9 mouse cellular contexts compared by ENCODE assay signal in genomic region chr6:83159456-83159855, GRCm38 (mm10). TPM values are rescaled to one million over a fixed set of nuclear protein-coding genes. Genes with fewer than 3 reads are reported as not detected.
DNase-seq lines count a peak whose midpoint lies in the region; ATAC-seq and TF ChIP-seq lines count a peak whose summit lies in the region.
"Not testable (repeated sequence)": the region's sequence is repeated elsewhere in the genome, so short reads cannot be mapped to it uniquely, and the experiment has no call there.
"Had no signal": no experiment of that assay in that cellular context is flagged by ENCODE, and none has a peak within 500 bp of the region (broad histone marks: within the 10 kb centered on the region; RNA-seq: fewer than 3 reads in every experiment).

No protein-coding gene starts in this region.

- not testable (repeated sequence) for ATAC-seq in embryonic facial prominence, embryonic 14.5 days (ENCODE audit: low read depth); hindbrain, embryonic 11.5 days (ENCODE audit: low FRiP score); limb, embryonic 14.5 days (ENCODE audit: low FRiP score, low read depth); midbrain, embryonic 14.5 days (ENCODE audit: low FRiP score, low TSS enrichment)

- WGBS in embryonic facial prominence, embryonic 14.5 days, result 22% methylated on average over 3 of the region's 3 CpGs
- WGBS in hindbrain, embryonic 11.5 days, result 42% methylated on average over 3 of the region's 3 CpGs
- 18% methylated on average over 3 of the region's 3 CpGs for WGBS in limb, embryonic 14.5 days
- 24% methylated on average over 3 of the region's 3 CpGs for WGBS in midbrain, embryonic 14.5 days

- not testable (repeated sequence) for H3K27ac ChIP-seq in embryonic facial prominence, embryonic 14.5 days (replicated peaks; ENCODE audit: low read depth, low read length); hindbrain, embryonic 11.5 days (ENCODE audit: low read depth, low read length); limb, embryonic 14.5 days (replicated peaks; ENCODE audit: low read depth, low read length); midbrain, embryonic 14.5 days (replicated peaks; ENCODE audit: low read depth, low read length)

- H3K4me2 ChIP-seq in embryonic facial prominence, embryonic 14.5 days (ENCODE audit: low read depth, low read length); hindbrain, embryonic 11.5 days (replicated peaks; ENCODE audit: low read depth, low read length); limb, embryonic 14.5 days (replicated peaks; ENCODE audit: low read depth, low read length, severe bottlenecking); midbrain, embryonic 14.5 days (ENCODE audit: low read length): not testable (repeated sequence)

- DNase-seq in 3T3-L1 (ENCODE audit: low read depth, low spot score), result peak; percentile 92
- peak; percentile 55 for DNase-seq in MEL-GATA-1-ER (ENCODE audit: extremely low read depth, low read depth)
- peak; percentile 47 for DNase-seq in c-Kit-positive CD71-positive TER-119-negative erythroid progenitor cells, embryonic 14.5 days (ENCODE audit: low read depth)
- peak; percentile 91 for DNase-seq in embryonic facial prominence, embryonic 14.5 days (ENCODE audit: low spot score)
- peak; percentile 71 for DNase-seq in hindbrain, embryonic 11.5 days (ENCODE audit: low spot score)
- peak; percentile 68 for DNase-seq in limb, embryonic 14.5 days (ENCODE audit: low spot score)
- peak; percentile 87 for DNase-seq in midbrain, embryonic 14.5 days
- peak; percentile 73 for DNase-seq in thymus, postnatal 0 days (ENCODE audit: low spot score)

- not testable (repeated sequence) for H3K4me3 ChIP-seq in embryonic facial prominence, embryonic 14.5 days (ENCODE audit: low read depth, low read length); hindbrain, embryonic 11.5 days (ENCODE audit: low read depth, low read length); limb, embryonic 14.5 days (replicated peaks; ENCODE audit: low read length); midbrain, embryonic 14.5 days (replicated peaks; ENCODE audit: low read depth, low read length)

- peaks cover 12% of the 10 kb centered on the region for H3K4me1 ChIP-seq in embryonic facial prominence, embryonic 14.5 days (ENCODE audit: control insufficient read depth, insufficient read depth, low read length)
- H3K4me1 ChIP-seq in hindbrain, embryonic 11.5 days (replicated peaks; ENCODE audit: control insufficient read depth, insufficient read depth, low read length), result peaks cover 11% of the 10 kb centered on the region; the same call in 1 of the 2 replicates
- H3K4me1 ChIP-seq in limb, embryonic 14.5 days (ENCODE audit: control insufficient read depth, insufficient read depth, low read length), result peaks cover 12% of the 10 kb centered on the region
- peaks cover 24% of the 10 kb centered on the region for H3K4me1 ChIP-seq in midbrain, embryonic 14.5 days (ENCODE audit: control insufficient read depth, insufficient read depth, low read length)

- not testable (repeated sequence) for H3K9ac ChIP-seq in embryonic facial prominence, embryonic 14.5 days (ENCODE audit: low read depth, low read length); hindbrain, embryonic 11.5 days (ENCODE audit: low read depth, low read length); limb, embryonic 14.5 days (ENCODE audit: low read depth, low read length, severe bottlenecking); midbrain, embryonic 14.5 days (replicated peaks; ENCODE audit: low read length)

- TF ChIP-seq POLR2A in limb, embryonic 14.5 days (IDR thresholded peaks at IDR 0.05; ENCODE audit: borderline replicate concordance, extremely low read depth, insufficient read depth, insufficient read length), result not testable (repeated sequence)

- not testable (repeated sequence) for H3K36me3 ChIP-seq in embryonic facial prominence, embryonic 14.5 days (ENCODE audit: control insufficient read depth, insufficient read depth, low read length); hindbrain, embryonic 11.5 days (ENCODE audit: control insufficient read depth, insufficient read depth, low read length); limb, embryonic 14.5 days (ENCODE audit: control insufficient read depth, insufficient read depth, low read length); midbrain, embryonic 14.5 days (ENCODE audit: control insufficient read depth, insufficient read depth, low read length)

- not testable (repeated sequence) for H3K9me3 ChIP-seq in embryonic facial prominence, embryonic 14.5 days (ENCODE audit: control insufficient read depth, low read length); hindbrain, embryonic 11.5 days (ENCODE audit: control insufficient read depth, low read length); limb, embryonic 14.5 days (ENCODE audit: control insufficient read depth, low read length); midbrain, embryonic 14.5 days (ENCODE audit: control insufficient read depth, low read length)

- peaks cover 27% of the 10 kb centered on the region for H3K27me3 ChIP-seq in embryonic facial prominence, embryonic 14.5 days (replicated peaks; ENCODE audit: control insufficient read depth, insufficient read depth, low read length)
- peaks cover 31% of the 10 kb centered on the region for H3K27me3 ChIP-seq in hindbrain, embryonic 11.5 days (ENCODE audit: control insufficient read depth, insufficient read depth, low read length)
- peaks cover 28% of the 10 kb centered on the region for H3K27me3 ChIP-seq in limb, embryonic 14.5 days (ENCODE audit: control insufficient read depth, insufficient read depth, low read length)
- peaks cover 36% of the 10 kb centered on the region for H3K27me3 ChIP-seq in midbrain, embryonic 14.5 days (ENCODE audit: control insufficient read depth, insufficient read depth, low read length)

RNA-seq across cellular contexts. Expression of gene 1700003E16Rik, which starts 3.3 kb away (rescaled TPM):
- 3.1 and 6.3 TPM in 2 replicates for polyA plus RNA-seq in embryonic facial prominence, embryonic 14.5 days (2014; fragmentation: Nextera tagmentation; extraction: Ambion mirVana)
- 3.7 TPM in 2 replicates for polyA plus RNA-seq in hindbrain, embryonic 11.5 days (2014; fragmentation: Nextera tagmentation; extraction: Ambion mirVana)
- polyA plus RNA-seq in limb, embryonic 14.5 days (2012; rRNA removed), result 0.21 and 0.26 TPM in 2 replicates
- 1.7 and 1.9 TPM in 2 replicates for polyA plus RNA-seq in limb, embryonic 14.5 days (2014; fragmentation: Nextera tagmentation; extraction: Ambion mirVana)
- polyA plus RNA-seq in midbrain, embryonic 14.5 days (2014; fragmentation: Nextera tagmentation; extraction: Ambion mirVana), result 5.9 and 7.1 TPM in 2 replicates
- polyA plus RNA-seq in thymus, postnatal 0 days (2015; fragmentation: Nextera tagmentation; extraction: Ambion mirVana), result 0.21 and 0.44 TPM in 2 replicates
- polyA plus RNA-seq: erythroblast, embryonic 14.5 days had no signal

RNA-seq across cellular contexts. Expression of gene Wdr54, which starts 3.3 kb away (rescaled TPM):
- 5.8 and 7.0 TPM in 2 replicates for polyA plus RNA-seq in embryonic facial prominence, embryonic 14.5 days (2014; fragmentation: Nextera tagmentation; extraction: Ambion mirVana)
- polyA plus RNA-seq in hindbrain, embryonic 11.5 days (2014; fragmentation: Nextera tagmentation; extraction: Ambion mirVana), result 12.3 and 13.8 TPM in 2 replicates
- polyA plus RNA-seq in limb, embryonic 14.5 days (2012; rRNA removed), result 13.1 and 17.9 TPM in 2 replicates
- 5.5 and 7.3 TPM in 2 replicates for polyA plus RNA-seq in limb, embryonic 14.5 days (2014; fragmentation: Nextera tagmentation; extraction: Ambion mirVana)
- polyA plus RNA-seq in midbrain, embryonic 14.5 days (2014; fragmentation: Nextera tagmentation; extraction: Ambion mirVana), result 19.4 and 30.3 TPM in 2 replicates
- 0.67 and 0.95 TPM in 2 replicates for polyA plus RNA-seq in thymus, postnatal 0 days (2015; fragmentation: Nextera tagmentation; extraction: Ambion mirVana)

RNA-seq across cellular contexts. Expression of gene Dctn1, which starts 6.3 kb away (rescaled TPM):
- polyA plus RNA-seq in embryonic facial prominence, embryonic 14.5 days (2014; fragmentation: Nextera tagmentation; extraction: Ambion mirVana), result 84.5 and 101 TPM in 2 replicates
- polyA plus RNA-seq in hindbrain, embryonic 11.5 days (2014; fragmentation: Nextera tagmentation; extraction: Ambion mirVana), result 75.1 and 81.6 TPM in 2 replicates
- polyA plus RNA-seq in limb, embryonic 14.5 days (2012; rRNA removed), result 128 and 140 TPM in 2 replicates
- polyA plus RNA-seq in limb, embryonic 14.5 days (2014; fragmentation: Nextera tagmentation; extraction: Ambion mirVana), result 82.0 and 89.0 TPM in 2 replicates
- polyA plus RNA-seq in midbrain, embryonic 14.5 days (2014; fragmentation: Nextera tagmentation; extraction: Ambion mirVana), result 134 and 135 TPM in 2 replicates
- polyA plus RNA-seq in thymus, postnatal 0 days (2015; fragmentation: Nextera tagmentation; extraction: Ambion mirVana), result 62.8 and 64.5 TPM in 2 replicates

RNA-seq across cellular contexts. Expression of gene Rtkn, which starts 24.2 kb away (rescaled TPM):
- 25.8 and 30.4 TPM in 2 replicates for polyA plus RNA-seq in embryonic facial prominence, embryonic 14.5 days (2014; fragmentation: Nextera tagmentation; extraction: Ambion mirVana)
- 17.7 and 18.3 TPM in 2 replicates for polyA plus RNA-seq in hindbrain, embryonic 11.5 days (2014; fragmentation: Nextera tagmentation; extraction: Ambion mirVana)
- 151 and 218 TPM in 2 replicates for polyA plus RNA-seq in limb, embryonic 14.5 days (2012; rRNA removed)
- polyA plus RNA-seq in limb, embryonic 14.5 days (2014; fragmentation: Nextera tagmentation; extraction: Ambion mirVana), result 40.7 and 46.2 TPM in 2 replicates
- 5.0 and 8.8 TPM in 2 replicates for polyA plus RNA-seq in midbrain, embryonic 14.5 days (2014; fragmentation: Nextera tagmentation; extraction: Ambion mirVana)
- polyA plus RNA-seq in thymus, postnatal 0 days (2015; fragmentation: Nextera tagmentation; extraction: Ambion mirVana), result 29.1 and 30.9 TPM in 2 replicates

RNA-seq across cellular contexts. Expression of gene Ino80b, which starts 34.2 kb away (rescaled TPM):
- 13.6 and 14.1 TPM in 2 replicates for polyA plus RNA-seq in embryonic facial prominence, embryonic 14.5 days (2014; fragmentation: Nextera tagmentation; extraction: Ambion mirVana)
- polyA plus RNA-seq in hindbrain, embryonic 11.5 days (2014; fragmentation: Nextera tagmentation; extraction: Ambion mirVana), result 18.5 and 21.3 TPM in 2 replicates
- polyA plus RNA-seq in limb, embryonic 14.5 days (2012; rRNA removed), result 35.9 and 36.8 TPM in 2 replicates
- polyA plus RNA-seq in limb, embryonic 14.5 days (2014; fragmentation: Nextera tagmentation; extraction: Ambion mirVana), result 14.7 and 14.9 TPM in 2 replicates
- polyA plus RNA-seq in midbrain, embryonic 14.5 days (2014; fragmentation: Nextera tagmentation; extraction: Ambion mirVana), result 13.1 and 14.2 TPM in 2 replicates
- 17.7 and 17.9 TPM in 2 replicates for polyA plus RNA-seq in thymus, postnatal 0 days (2015; fragmentation: Nextera tagmentation; extraction: Ambion mirVana)
